Mouse (Mus musculus) 3134 (cell line): ENCODE measurements at regions not wholly inside any gene's neighbourhood (a gene's known extent, or its start where the extent isn't known, plus 50 kb on each side); places are given as distances from the start of the nearest gene placed in this dataset.
"Not testable (repeated sequence)": the region's sequence is repeated elsewhere in the genome, so short reads cannot be mapped to it uniquely, and the experiment has no call there.

Experiments used
- DNase-seq: peaks from one replicate; pipeline ENCODE4 v3.0.0-alpha.2; 2011; ENCODE audit warnings: low spot score; ENCODE audit not compliant: insufficient read length; ENCODE audit errors: extremely low read depth

DNA sequence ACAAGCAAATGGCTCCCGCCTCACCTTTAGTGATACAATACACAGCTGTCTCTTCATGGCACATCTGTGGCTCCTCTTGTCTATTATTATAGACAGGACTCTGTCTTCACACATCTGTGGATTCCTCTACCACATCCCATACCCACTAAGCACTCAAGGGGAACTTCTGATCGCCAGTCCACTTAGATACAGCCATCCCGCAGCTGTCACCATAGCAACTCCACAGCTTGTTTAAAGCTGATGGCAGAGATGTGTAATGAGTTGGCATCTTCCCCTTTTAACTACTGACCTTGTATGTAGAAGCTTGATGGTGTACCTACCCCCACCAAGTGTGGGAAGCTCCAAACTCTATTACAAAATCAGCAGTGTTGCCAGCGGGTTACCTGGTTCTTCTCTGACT is 109.5 kb upstream of the Pfn2 start:
- DNase-seq, result no peak

DNA sequence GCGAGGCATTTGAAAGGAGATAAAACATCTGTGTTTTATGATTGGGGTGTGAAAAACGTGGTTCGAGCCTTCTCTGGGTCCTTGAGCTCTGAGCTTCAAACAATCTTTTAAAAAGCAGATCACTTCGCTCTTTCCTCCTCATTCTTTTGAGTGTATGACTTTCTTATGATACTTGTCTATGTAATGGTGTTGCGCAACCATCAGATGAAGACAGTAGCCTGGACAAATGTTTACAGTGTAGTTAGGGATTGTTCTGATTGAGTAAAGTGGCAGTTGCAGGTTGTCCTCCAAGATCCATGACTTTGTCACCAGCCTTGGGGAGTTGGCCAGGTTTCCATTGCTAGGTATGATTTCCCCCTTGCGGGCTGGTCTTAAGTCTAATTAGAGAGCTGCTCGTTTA is 116.1 kb upstream of the Pfn2 start:
- no peak for DNase-seq

DNA sequence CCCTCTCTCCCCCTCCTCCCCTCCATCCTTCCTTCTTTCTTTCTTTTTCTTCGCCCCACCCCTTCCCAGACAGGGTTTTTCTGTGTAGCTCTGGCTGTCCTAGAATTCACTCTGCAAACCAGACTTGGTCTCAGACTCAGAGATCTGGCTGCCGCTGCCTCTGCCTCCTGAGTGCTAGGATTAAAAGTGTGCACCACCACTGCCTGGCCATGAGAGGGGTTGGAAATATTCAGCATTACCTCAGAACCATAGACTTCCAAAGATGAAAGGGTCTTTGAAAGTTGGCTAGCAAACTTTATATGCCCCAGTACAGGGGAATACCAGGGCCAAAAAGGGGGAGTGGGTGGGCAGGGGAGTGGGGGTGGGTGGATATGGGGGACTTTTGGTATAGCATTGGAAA is 122.7 kb upstream of the Pfn2 start:
- DNase-seq, result not testable (repeated sequence)

DNA sequence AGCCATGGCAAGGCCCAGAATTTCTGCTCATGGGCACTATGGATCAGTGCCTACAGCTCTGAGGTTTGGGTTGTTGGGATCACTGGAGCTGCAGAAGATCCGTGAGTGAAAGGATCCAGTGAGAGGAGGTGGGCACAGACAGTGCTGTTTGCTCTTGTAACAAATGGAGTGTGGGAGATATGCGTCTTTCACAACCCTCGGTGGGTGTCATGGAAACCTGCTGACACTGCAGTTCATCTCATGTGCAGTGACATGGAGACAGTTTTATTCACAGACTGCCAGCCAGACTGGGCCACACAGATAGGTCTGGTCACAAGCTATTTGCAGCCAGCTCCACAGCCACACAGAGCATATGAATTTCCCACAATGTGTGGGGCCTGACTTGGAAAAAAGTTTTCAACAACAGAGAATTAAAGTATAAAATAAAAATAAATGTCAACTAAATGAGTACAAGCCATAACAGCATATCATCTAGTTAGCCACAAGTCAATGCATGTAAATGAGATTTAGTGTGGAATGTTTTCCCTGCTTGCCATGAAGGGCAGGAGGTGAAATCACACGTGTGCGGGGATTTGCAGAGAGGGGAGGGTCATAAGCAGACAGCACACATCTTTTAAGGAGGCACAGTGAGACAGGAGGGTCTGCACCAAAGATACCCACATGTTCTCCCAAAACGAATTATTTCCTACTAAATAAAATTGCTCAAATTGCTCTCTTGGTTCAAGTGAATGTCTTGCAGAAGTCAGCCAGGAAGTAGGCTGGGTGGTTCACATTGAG is 124.8 kb upstream of the Pfn2 start:
- DNase-seq, result no peak

DNA sequence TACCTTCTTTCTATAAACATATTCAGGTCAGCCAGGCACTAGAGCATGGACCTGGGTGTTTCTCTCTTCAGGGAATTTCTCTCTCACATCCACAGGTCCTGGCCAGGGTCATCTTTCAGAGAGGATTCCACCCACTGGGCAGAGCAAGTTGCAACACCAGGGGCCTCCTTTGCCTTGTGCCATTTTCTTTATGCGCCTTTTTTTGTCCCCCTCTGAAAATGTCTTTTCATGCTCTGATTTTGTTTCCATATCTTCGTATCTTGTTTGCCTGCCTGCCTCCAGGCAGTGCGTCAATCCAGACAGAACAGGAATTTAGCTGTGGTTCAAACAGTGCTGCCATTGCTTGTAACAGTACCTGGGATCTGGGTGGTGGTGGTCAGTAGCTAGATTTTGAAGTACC is 125.7 kb upstream of the Pfn2 start:
- DNase-seq, result no peak

DNA sequence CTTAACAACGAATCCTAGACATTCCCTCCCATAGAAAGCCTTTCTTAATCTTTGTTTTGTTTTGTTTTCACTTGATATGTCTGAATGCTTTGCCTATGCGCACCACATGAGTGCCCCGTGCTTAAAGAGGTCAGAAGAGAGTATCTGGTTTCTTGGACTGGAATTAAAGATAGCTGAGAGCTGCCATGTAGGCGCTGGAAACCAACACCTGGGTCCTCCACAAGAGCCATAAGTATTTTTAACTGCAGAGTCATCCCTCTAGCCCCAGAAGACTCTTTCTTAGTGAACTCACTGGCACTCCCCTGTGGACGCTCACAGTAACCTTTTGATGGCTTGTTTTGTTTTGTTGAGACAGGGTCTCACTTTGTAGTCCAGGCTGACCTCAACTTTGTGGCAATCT is 127.5 kb upstream of the Pfn2 start:
- no peak for DNase-seq

DNA sequence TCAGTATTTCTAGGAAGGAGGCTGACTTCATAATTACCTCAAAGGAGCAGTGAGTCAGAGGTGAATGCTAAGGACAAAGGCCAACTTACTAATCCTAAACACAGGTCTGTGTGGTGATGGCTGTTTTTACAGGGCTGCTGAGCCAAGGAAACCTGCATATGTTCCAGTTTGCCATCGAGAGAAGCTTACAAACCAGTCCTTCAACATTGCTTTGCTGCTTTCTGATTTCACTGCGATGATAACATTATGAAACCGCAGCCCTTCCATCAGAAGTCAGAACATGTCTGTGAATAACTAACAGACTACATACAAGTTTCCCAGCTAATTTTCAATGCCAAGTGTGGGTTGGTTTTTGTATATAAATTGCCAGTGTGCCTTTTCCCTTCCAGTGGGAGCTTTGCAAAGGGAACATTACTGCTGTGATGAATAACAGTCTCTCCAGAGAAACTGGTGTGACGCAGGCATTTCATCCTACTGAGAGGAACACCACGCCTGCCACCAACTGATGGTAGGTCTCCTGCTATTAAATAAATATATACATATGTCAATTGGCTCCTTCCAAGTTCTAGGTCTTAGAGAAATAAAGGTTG is 128.9 kb upstream of the Pfn2 start:
- DNase-seq, result no peak

DNA sequence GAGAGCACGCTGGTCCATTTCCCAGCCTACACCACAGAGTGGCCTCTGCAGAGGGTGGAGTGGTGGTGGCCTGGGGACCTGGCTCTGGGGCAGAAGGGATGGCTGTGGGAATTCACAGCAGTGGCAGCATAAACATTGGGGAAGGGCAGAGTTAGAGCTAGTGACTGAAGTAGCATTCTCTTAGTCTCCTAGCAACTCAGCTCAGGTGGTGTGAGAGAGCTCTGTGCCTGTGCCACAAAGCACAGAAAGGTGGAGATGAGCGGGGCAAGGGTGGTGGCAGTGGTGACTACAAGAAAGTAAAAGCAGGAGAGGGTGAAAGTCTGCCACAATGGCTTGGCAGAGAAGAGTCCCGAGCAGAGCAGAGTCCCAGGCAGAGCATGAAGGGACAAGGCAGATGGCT is 140.3 kb upstream of the Pfn2 start:
- DNase-seq, result peak; percentile 11

DNA sequence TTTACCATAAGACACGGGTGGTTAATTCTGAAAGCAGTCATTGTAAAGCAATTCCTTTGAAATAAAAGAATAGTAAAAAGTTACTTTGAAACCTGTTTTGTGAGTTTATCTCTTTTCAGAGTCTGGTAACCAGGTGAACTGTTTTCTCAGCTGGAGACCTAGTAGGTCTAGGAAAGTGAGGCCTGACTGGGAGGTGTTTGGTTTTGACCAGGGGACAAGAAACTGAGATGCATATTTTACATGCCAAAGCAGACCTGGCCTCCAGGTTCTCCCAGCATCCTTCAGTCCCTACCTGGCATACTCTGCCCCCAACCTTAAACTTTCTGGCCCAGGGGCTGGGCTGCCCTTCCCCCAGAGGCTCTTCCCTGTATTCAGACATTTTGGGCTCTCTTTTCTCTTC is 142.9 kb upstream of the Pfn2 start:
- no peak for DNase-seq

DNA sequence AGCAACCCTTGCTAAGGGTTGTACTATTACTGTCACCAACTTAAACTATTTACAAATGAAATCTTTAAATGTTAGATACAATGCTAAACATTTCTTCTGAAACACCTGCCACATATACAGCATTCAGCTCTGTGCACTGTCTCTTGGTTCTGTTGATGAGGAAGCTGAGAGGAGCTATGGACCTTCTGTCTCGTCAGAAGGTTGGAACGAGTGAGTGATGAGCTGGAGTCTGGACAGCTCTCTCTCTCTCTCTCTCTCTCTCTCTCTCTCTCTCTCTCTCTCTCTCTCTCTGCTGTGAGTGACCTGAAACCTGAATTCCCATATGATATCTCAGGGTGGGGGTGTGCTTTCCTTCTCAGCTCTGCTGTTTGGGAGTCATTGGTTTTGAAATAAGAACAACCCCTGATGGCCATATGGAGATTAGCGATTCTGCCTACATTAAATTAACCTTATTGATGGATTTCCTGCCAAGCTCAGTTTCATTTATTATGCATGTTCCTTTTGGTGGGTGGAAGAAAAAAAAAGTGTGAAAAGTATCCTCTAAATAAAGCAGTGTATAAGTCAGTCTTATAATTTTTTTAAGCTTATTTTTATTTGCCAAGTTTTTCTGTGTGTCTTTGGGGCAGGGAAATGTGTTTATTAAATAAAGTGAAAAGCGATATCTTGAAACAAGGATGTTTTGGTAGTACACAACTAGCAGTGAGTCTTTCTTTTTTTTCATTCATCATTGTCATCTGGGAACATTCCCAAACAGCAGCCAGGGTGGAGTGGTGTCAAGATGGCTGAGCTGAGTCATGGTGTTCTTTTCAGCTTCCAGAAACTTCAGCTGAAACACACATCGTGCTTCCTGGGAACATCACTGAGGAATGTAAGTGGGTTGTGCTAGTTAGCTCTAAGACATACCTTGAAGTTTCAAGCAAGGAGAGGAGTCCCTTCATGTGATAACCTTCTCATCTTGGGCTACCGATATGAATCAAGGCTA is 150.5 kb upstream of the Pfn2 start:
- peak; percentile 2 for DNase-seq

DNA sequence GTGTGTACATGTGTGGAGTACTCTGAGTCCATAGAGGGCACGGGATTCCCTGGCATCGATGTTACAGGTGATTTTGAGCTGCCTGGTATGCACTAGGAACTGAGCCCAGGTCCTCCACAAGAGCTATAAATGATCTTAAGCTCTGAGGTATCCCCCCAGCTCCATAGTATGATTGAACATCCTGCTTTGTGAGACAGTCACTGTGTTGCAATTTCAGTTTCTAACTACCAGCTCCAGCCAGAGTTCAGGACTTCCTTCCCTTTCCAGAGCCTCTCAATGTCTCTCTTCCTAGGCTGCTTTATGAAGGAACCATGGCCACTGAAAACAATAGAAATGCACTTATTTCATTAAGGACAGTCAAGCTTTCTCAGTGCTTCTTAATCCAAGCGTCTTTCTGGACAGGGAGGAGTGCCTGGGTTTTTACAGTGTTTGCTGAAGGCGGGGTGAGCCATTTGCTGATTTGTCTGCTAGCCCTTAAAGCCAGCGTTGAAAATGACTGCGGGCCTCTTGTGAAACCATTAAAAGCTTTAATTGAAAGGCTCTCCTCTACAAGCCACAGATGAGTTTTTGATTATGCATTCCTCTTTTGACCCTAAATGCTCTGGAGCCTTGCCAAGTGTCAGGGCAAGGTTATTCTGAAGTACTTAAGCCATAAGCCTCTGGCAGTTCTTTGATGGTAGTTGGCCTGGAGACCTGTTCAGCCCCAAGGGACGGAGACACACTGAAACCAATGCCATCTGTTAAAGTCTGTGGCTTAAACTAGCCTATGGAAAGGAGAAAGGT is 155.1 kb upstream of the Pfn2 start:
- DNase-seq, result no peak

DNA sequence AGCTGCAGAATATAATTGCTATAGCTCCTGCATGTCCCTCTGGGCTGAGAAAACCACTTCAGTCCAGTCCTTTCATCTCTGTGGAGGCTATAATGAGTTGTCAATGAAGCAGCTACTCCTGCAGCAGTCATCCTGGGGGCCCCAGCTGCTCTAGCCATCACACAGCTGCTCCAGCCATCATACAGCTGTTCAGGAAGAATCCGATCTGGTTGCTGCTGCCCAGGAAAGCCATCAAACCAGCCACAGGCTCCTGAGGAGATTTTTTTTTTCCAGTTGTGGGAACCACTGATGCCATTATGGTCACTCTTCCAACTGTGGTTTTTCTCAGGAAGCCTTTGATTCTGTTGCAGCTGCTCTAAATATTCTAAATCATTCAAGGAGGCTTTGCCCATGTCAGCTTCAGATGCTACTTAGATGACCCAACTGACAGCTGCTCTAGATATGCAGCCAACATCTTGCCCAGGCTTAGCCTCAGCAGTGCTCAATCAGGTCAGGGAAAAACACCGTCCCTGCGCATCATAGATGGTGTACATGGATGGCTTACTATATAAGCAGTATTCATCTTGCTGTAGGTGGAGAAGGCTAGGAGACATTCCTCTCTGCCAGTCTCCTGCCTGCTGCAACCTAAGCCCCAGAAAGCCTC is 177.0 kb upstream of the Pfn2 start:
- DNase-seq, result no peak

DNA sequence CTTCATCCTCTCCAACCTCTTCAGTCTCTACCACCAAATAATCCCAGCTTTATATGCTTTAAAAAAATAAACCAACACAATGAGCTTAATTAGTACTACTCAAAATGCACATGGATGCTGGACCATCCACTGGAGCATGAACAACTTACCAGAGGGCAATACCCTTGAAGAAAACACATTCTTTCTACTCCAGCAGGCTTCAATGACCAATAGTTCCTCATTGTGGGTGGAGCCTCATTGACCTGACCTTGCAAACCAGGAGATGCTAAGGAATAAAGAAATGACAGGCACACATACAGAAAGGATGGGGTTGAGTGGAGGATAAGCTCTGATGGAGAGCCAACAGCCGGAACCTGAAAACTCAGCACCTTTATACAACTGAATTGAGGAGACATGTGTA is 201.7 kb upstream of the Pfn2 start:
- no peak for DNase-seq

DNA sequence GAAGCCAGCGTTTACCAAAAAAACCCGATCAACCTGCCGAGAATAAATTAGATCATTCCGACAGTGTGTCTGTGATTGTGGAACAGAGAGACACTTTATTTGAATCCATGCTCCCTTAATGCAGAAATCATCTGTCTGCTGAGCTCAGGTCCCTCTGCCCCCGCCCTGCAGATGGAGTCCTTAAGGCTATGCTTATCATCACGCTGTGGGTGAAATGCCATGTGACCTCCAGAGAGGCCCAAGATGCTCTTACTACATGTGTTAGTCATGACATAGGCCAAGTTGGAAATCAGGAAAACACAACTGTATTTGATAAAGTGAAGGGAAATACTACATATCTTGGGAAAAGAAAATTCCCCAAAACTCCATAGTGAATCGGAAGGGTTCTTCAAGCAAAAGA is 206.8 kb upstream of the Pfn2 start:
- no peak for DNase-seq

DNA sequence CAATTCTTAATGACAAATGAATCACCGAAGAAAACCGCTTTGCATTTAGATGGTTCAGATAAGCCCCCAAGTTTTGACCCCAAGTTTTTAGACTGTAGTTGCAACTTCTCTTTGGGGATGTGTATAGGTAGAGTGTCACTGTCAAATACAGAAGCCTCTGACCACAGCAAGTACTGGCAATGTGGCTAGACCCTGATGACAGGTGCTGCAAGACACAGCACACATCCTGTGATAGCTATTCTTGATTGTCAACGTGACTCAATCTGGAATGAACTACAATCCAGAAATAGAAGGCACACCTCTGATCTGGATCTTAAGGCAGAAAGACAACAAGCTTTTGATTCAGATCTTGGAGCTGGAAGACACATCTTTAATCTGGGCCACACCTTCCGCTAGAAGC is 207.3 kb upstream of the Pfn2 start:
- no peak for DNase-seq

DNA sequence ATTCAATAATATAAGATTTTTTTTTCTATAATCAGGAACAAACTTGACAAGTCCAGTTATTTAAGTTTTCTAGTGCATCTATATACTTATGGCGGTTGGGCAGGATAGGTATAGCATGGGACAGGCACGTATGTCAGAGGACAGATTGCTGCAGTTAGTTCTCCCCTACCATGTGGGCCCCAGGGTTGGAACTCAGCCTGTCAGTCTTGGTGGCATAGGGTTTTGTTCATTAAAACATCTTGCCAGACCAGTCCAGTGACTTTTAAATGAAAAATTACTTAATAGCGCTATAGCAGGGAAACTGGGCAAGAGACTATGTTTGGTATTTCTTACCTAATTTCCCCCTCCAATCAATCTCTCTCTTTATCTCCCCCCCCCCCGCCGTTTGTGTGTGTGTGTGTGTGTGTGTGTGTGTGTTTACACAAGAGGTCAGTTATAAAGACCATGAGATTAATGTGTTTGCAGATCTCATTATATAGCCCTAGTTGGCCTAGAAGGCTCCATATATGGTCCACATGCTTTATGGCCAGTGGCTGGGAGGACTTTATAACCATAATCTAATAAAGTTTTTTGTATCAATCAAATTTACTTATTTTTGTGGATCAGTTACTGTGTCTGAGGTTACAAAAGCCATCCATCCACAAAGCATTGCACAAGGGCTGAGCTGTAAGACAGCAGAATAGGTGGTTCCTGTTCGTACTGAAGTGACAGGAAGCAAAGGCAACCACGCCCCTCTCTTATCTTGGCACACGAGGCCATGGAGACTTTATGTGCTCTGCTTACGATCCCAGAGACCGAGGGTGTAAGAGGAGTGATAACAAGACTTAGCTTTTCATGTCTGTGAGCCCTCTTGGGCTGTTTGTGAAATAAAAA is 208.5 kb upstream of the Pfn2 start:
- no peak for DNase-seq

DNA sequence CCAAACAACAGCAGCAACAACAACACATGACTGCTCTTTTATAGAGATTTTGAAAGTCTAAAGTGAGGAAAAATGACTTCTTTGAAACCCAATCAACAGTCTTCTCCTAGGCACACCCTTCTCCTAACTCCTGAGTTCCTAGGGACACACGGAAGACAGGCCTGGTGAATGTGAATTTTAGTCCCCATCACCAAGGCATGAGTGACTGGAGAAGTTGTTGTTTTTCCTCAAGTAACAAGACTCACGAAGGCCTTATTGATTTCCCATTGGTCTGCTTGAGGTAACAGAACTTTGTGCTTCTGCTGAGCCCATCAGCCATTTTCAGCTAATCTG is 209.2 kb upstream of the Pfn2 start:
- no peak for DNase-seq

DNA sequence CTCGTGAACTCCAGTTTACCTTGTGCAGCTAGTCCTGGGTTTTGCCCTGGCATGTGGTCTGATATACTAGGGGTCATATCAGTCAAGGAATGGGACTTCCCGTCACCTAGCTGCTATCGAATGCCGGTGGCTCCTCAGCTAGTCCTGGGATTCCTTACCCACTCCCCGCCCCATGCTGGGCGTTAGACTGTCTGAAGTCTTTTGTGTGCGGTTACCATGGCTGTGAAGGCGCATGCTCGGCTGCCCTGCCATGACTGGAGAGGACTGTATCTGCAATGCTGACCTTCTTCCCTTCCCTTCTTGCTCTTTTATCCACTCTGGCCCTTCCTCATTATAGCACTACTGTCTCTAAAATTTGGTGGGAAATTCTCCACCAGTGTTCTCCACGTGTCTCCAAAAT is 210.3 kb upstream of the Pfn2 start:
- no peak for DNase-seq

DNA sequence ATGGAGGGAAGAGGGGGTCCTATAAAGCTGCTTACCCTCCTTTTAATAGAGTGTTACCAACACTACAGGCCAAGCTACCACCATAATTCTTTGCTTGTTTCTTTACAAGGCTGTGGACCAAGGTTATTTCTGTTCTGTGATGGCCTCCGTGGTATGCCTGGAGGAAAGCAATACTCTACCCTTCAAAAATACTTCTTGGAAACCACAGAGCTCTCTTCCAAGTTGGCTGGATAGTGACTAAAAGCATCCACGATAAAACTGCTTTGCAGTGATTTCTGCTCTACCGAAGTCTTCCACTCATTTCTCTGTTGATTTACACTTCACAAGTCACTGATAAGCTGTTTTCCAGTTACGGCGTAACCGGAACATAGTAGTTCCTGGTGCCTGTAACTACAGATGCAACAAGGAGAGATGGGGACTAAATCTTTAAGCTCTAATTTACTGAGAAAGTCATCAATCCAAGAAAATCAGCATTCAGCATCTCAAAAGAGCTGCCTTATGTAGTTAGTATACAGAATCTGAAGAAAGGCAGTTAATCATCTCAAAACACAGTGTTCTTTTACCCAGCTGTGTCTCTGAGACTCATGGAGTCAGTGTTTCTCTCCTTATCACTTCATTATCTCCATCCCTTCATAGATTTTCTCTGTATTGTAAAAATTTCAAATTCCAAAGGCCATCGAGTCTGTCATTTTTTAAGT is 216.1 kb upstream of the Pfn2 start:
- no peak for DNase-seq
